Mouse (Mus musculus): Measurements from ENCODE around the gene Rnf169.

DNA sequence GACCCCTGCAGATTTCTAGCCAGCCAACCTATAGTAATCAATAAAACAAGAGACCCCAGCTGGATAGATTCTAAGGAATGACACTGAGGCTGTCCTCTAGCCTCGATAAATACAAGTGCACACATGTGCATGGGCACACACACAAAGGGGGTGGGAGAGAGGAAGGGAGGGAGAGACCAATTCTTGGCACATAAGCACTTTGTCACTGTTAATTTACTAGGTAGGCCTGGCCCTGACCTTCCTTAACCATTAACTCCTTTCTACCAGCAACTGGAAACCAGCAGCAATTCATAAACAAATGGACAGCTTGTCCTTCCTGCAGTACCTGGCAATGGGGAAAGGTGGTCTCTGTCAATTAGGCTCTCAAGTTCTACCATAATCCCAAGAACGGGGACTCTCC lies 8.3 kb downstream of the Rnf169 start:
- TF ChIP-seq CTCF (IDR thresholded peaks at IDR 0.05; ENCODE audit: low read depth) (no peak), EP300 (IDR thresholded peaks at IDR 0.05; ENCODE audit: low read depth) (no peak)
